Mouse (Mus musculus) lung, adult 18-20 months (tissue): ENCODE measurements around the gene Ly6g.
A peak's percentile ranks its signal among the peaks of the same experiment; 100 is the strongest.
"Not testable (repeated sequence)": the region's sequence is repeated elsewhere in the genome, so short reads cannot be mapped to it uniquely, and the experiment has no call there.

Source experiments
- DNase-seq, 2 experiments: peaks; one replicate each; pipeline ENCODE4 v3.0.0; 2022; ENCODE audit warnings: mixed read lengths in 2 of 2

The Ly6g gene

DNA sequence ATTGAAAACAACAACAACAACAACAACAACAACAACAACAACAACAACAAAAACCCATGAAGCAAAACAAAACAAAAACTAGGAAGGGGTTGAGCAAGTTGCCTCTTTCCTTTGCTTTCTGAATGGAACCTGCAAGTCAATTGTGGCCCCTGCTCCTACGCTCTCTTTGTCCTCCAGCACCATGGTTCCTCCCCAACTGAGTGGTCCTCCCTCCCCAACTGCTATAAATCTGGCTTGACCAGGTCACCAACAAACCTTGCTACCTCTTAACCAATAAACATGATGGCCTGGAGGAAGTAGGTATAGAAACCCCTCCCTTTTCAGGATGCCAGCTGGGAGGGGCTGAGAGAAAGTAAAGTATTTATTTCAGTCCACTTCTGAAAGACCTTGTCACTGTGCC is at the start of gene Ly6g:
Gene Ly6g (plus strand): TSS at position 301 of the 400 bp plus-strand sequence.
- DNase-seq = no peak

- not testable (repeated sequence) for DNase-seq
Observed at GRCm38 (mm10) chr15:75110424-75110823, 44.6 kb upstream of the Ly6g start.

GRCm38 (mm10) chr15:75111861-75112630 is 43.0 kb upstream of the Ly6g start, which contains the start of gene Ly6c2:
Gene Ly6c2, minus strand, starts transcription at chr15:75111970.
- DNase-seq = peak in 1 of 2 experiments; percentile 13

DNA sequence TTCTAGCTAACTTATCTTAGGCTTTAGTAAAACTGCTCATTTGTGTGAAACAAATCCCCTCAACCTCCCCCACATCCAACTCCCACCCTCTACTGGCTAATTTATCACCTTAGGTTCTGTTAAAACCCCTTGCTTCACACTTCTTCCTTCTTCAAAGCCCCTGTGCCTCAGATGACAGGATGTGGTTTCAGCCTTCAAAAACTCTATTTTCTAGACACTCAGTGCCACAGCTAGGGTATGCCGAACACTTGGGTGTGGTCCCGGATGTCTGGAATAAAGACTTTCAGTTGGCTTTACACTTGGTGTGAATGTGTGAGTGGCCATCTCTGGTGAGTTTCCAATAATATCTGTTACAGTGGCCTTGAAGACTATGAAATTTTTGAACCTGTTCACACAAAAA is 38.5 kb upstream of the Ly6g start:
- DNase-seq = no peak

DNA sequence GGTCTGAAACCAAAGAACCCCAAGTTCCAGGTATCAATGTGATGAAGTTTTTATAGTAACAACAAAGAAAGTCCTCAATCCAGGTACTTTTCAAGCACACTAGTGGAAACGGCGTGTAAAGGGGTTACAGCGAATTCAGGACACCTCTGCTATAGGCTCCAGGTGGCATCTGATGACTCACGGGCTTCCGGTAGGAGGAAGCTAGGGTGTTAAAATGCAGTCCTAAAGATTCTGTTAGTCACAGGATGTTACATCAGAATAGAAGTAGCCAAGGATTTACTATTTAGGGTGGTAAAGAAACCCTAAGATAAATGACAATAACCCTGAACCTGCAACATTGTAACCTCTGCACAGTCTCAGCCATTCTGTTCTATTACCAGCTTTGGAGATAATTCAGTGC is 37.6 kb upstream of the Ly6g start:
- DNase-seq = not testable (repeated sequence)

GRCm38 (mm10) chr15:75118742-75119141 is 36.3 kb upstream of the Ly6g start:
- peak; percentile 11 to 38 for DNase-seq

GRCm38 (mm10) chr15:75120066-75120465 is 35.0 kb upstream of the Ly6g start:
- DNase-seq = peak; percentile 8 to 10

DNA sequence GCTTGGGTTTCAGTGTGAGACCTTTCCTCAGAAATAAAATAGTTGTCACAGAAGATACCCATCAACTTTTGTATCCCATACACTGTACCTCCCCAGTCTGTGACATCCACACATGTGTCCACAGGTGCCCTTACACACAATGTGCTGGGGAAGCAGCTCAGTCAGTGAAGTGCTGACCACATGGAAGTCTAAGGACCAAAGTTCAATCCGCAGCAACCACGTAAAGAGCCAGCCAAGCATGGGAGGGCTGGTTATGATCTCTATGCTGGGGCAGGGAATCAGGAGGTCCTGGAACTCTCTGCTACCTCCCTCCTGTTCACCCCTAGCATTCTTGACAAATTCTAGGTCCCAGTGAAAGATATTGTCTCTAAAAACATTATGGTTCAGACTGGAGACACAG is 22.7 kb upstream of the Ly6g start:
- DNase-seq = not testable (repeated sequence)

DNA sequence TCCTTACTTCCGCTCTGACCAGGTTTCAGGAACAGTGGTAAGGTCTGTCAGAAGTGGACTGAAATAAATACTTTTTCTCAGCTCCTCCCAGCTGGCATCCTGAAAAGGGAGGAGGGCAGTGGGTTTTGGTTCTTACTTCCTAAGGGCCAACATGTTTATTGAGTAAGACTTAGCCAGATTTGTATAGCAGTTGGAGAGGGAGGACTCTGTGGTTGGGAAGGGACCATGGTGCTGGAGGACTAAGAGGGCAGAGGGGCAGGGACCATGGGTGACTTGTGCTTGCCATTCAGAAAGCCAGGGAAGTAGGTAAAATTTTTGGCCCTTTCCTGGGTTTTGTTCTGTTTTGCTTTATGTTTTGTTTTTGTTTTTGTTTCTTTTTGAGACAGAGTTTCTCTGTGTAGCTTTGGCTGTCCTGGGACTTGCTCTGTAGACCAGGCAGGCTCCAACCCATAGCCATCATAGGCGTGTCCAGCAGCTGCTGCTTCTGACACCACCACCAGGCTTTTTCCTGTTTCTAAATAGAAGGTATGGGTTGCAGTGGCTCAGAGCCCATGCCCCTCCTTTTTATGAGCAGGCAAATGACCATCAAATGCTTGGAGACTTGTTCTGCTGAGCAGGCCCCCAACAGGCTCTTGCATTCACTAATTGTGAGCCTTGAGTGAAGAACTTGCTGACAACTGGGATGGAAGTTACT is 19.8 kb upstream of the Ly6g start:
- not testable (repeated sequence) for DNase-seq

- not testable (repeated sequence) for DNase-seq
Observed at GRCm38 (mm10) chr15:75137739-75138138, 17.3 kb upstream of the Ly6g start.

- DNase-seq = peak in 1 of 2 experiments; percentile 5
Observed at GRCm38 (mm10) chr15:75141812-75142360, 13.2 kb upstream of the Ly6g start.

DNA sequence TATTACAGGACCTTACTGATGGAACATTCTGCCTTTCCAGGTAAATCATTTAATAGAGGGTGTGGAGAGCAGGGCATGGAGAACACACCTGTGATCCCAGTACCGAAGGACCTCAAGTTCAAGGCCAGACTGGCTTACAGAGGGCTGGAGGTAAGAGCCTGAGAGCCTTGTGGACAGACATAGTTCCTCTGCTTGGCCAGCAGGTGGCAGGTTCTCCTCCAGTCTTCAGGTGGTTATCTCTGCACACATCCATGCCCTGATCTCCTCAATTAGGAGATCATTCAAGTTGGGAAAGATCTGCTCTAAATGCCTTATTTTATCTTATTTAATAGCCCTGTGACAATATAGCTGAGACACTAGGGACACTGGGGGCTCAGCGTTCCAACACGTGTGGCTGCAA is 11.3 kb upstream of the Ly6g start:
- peak in 1 of 2 experiments; percentile 1 for DNase-seq

GRCm38 (mm10) chr15:75153087-75153486 is 2.0 kb upstream of the Ly6g start:
- no peak for DNase-seq

DNA sequence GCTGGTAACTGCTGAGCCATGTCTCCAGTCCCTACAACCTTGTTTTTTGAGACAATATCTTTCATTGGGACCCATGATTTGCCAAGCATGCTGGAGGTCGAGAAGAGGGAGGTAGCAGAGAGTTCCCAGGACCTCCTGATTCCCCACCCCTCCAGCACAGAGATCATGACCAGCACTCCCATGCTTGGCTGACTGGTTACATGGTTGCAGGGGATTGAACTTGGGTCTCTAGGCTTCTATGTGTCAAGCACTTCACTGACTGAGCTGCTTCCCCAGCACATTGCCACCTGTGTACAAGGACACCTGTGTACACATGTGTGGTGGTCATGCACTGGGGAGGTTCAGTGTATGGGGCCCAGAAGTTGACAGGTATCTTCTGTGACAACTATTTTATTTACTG is 2.6 kb downstream of the Ly6g start:
- no peak for DNase-seq

DNA sequence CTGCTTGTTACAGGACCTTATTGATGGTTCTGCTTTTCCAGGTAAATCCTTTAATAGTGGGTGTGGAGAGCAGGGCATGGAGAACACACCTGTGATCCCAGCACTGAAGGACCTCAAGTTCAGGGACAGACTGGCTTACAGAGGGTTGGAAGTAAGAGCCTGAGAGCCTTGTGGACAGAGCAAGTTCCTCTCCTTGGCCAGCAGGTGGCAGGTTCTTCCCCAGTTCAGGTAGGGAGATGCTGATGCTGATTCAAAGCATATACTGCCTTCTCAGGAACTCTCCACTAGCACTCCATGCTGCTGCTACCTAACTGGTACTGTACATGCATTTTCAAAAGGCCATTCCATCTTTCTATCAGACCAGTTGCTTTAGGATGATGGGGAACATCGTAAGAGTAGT is 20.5 kb downstream of the Ly6g start:
- peak; percentile 25 to 38 for DNase-seq

DNA sequence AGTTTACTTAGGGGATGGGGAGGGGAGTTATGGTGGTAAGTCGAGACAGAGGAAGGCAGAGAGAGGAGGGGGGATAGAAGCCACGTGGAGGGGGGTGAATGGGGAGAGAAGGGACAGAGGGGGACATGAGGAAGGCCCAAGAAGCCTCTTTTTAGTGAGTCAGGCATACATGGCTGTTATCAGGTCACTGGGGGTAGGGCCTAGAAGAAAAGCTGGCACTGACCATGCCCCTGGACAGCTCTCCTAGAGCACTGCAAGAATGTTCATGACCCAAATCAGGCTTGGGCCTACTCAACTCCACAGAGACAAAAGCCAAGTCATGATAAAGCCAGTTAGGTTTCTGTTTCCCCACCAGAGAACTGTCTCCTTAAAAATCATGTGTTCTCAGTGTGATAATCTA is 31.3 kb downstream of the Ly6g start:
- DNase-seq = no peak

DNA sequence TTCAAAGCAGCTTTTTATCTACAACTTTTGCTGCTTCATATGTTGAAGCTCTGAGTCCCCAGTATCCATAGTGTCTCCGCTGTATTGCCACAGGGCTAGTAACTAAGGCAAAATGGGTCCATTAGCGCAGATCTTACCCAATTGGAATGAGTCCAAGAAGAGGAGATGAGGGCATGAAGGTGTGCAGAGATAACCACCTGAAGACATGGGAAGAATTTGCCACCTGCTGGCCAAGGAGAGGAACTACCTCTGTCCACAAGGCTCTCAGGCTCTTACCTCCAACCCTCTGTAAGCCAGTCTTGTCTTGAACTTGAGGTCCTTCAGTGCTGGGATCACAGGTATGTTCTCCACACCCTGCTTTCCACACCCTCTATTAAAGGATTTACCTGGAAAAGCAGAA is 34.1 kb downstream of the Ly6g start:
- DNase-seq = peak in 1 of 2 experiments; percentile 2

- DNase-seq = peak in 1 of 2 experiments; percentile 4
Observed at GRCm38 (mm10) chr15:75190560-75190959, 35.5 kb downstream of the Ly6g start.
